Mouse (Mus musculus) lung, embryonic 14.5 days (tissue): ENCODE data around the gene Dab2ip. TPM values are rescaled to one million over a fixed set of nuclear protein-coding genes. Genes with fewer than 3 reads are reported as not detected.

Experiments used
- ATAC-seq: fragments of 200-750 bp; cut with Nextera tagmentation; 2 replicates; pipeline ENCODE4 v1.8.0; 2017; ENCODE audit warnings: mild to moderate bottlenecking, moderate TSS enrichment, moderate library complexity; ENCODE audit not compliant: insufficient read depth
- DNase-seq: peaks from one replicate; pipeline ENCODE4 v3.0.0-alpha.2; 2015
- H3K27ac ChIP-seq: fragments of 300-500 bp; sonication (generic); 2 replicates; pipeline ENCODE4 v1.5.1; 2014; ENCODE audit warnings: low read depth, mild to moderate bottlenecking, moderate library complexity
- H3K27me3 ChIP-seq: fragments of 300-500 bp; sonication (generic); 2 replicates; pipeline ENCODE4 v1.6.1; 2014; ENCODE audit warnings: low read length, control low read depth; ENCODE audit not compliant: insufficient read depth
- H3K36me3 ChIP-seq: fragments of 300-500 bp; sonication (generic); 2 replicates; pipeline ENCODE4 v1.6.1; 2014; ENCODE audit warnings: control low read depth; ENCODE audit not compliant: insufficient read depth
- H3K4me1 ChIP-seq: fragments of 300-500 bp; sonication (generic); 2 replicates; pipeline ENCODE4 v1.6.1; 2014; ENCODE audit warnings: antibody characterized with exemption, control low read depth; ENCODE audit not compliant: insufficient read depth
- H3K4me2 ChIP-seq: fragments of 300-500 bp; sonication (generic); 2 replicates; pipeline ENCODE4 v1.6.1; 2014; ENCODE audit warnings: mild to moderate bottlenecking
- H3K4me3 ChIP-seq: fragments of 300-500 bp; sonication (generic); 2 replicates; pipeline ENCODE4 v1.5.1; 2014; ENCODE audit warnings: low read depth, low read length
- H3K9ac ChIP-seq: fragments of 300-500 bp; sonication (generic); 2 replicates; pipeline ENCODE4 v1.6.1; 2014
- H3K9me3 ChIP-seq: fragments of 300-500 bp; sonication (generic); 2 replicates; pipeline ENCODE4 v1.6.1; 2016; ENCODE audit warnings: low read depth, low read length, control low read depth
- CTCF ChIP-seq: IDR thresholded peaks from 2 replicates; pipeline ENCODE4 v1.5.1; 2016; ENCODE audit warnings: antibody characterized with exemption, low read depth
- WGBS: fragments of 180-500 bp; shearing (Covaris S2); extraction: QIAGEN DNeasy Blood & Tissue Kit; methylation state at CpG from one replicate; pipeline ENCODE4 v1.1.7; 2014; 5-methylcytosine and 5-hydroxymethylcytosine counted together
- polyA plus RNA-seq: library from polyadenylated mRNA; unstranded; fragments of >200 nt; fragmentation: Nextera tagmentation; extraction: Ambion mirVana; gene quantifications from 2 replicates; pipeline ENCODE4 v1.2.1, GENCODE M21; 2014

Gene Dab2ip
- polyA plus RNA-seq, 1 experiment from 2014 or later, result 61.4 TPM

DNA sequence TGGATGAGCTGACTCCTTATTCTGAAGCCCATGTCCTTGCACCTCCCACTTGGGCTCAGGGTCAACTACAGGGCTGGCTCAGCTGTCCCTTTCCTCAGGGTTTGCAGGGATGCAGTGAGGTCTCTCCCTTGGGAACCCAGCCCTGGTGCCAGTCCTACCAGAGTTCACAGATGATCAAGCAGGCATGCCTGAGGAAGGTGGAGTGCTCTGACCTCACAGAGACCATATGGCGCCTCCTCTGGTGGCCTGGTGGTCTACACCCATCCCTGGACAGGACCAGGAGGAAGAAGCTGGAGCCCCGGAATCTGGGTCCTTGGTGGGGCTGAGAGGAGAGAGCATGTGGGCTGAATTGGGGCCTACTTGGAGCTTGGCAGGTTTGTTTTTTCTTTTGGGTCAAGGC lies 57.9 kb downstream of the Dab2ip start:
- 55% methylated on average over 2 of the region's 2 CpGs for WGBS
- H3K4me1 ChIP-seq, result peaks cover 25% of the 10 kb centered on the region
- H3K27me3 ChIP-seq, result no peaks in the 10 kb centered on the region
- H3K4me2 ChIP-seq, result no peak overlapping the region
- H3K36me3 ChIP-seq, result no peaks in the 10 kb centered on the region
- ATAC-seq (no peak), DNase-seq (no peak)
- no peak overlapping the region for H3K4me3 ChIP-seq
- no peaks in the 10 kb centered on the region for H3K9me3 ChIP-seq
- H3K27ac ChIP-seq, result no peak overlapping the region
- no peak overlapping the region for H3K9ac ChIP-seq
- no peak for TF ChIP-seq CTCF

DNA sequence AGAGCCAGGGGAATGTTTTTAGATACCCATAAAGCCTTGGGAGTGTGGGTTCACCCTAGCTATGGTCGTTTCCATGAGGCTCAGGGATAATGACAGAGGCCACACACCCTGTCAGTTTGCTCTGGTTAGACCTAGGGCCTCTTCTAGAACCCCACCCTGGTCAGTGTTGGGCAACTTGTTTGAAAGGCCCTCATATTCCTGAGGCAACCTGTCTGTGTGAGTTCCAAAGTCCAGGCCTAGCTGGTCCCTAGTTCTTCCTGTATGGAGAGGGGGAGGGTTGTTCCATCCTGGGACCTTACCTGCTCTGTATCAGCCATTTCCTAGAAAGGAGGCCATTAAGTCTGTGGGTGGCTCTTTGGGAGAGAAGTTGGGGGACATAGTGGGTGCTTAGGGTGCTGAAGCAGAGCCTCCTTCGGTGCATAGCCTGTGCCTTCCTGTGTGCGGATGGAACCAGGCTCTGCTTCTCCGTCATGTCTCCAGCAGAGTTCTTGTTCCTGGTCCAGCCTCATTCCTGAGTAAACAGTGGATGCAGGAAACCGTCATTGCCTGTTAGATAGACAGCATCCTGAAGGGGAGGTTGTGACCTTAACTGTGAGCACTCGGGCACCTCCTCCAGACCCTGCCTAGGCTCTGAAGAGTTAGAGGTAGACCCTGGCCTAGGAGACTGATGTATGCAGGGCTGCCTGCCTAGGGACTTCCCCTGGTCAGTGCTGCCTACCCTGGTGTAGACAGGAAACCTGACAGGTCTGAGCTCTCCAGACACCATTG lies 59.0 kb downstream of the Dab2ip start:
- H3K9me3 ChIP-seq, result no peaks in the 10 kb centered on the region
- H3K4me1 ChIP-seq, result peaks cover 31% of the 10 kb centered on the region
- H3K4me2 ChIP-seq, result no peak overlapping the region
- no peak for DNase-seq
- H3K27ac ChIP-seq, result peak overlapping the region; percentile 36; the same call in 1 of the 2 replicates
- no peak for TF ChIP-seq CTCF
- no peaks in the 10 kb centered on the region for H3K27me3 ChIP-seq
- H3K4me3 ChIP-seq, result no peak overlapping the region
- no peak for ATAC-seq
- no peak overlapping the region for H3K9ac ChIP-seq
- no peaks in the 10 kb centered on the region for H3K36me3 ChIP-seq
- WGBS, result 58% methylated on average over 6 of the region's 6 CpGs

DNA sequence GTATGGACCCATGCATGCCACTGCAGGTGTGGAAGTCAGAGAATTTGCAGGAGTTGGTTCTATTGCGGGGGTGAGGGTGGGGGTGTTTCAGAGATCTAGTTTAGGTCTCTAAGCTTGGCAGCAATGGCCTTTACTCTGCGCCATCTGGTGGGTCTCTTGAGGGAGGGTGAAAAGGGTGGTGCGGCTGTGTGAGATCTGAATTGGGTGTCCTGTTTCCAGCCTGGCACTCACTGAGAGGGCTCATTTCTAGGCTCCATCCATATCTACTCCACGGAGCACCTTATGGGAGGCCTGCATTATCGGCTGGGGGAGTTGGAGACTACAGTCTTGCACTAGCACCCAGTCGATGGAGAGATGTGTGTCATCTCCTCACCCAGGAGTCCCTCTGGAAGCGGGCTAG lies 60.9 kb downstream of the Dab2ip start:
- H3K9ac ChIP-seq, result 0 out of 2 replicates have a peak overlapping the region, but pooled peaks have one; percentile 28
- 0 out of 2 replicates have a peak, but pooled peaks have one; percentile 6 for TF ChIP-seq CTCF
- no peak for DNase-seq
- no peaks in the 10 kb centered on the region for H3K27me3 ChIP-seq
- H3K4me1 ChIP-seq, result peaks cover 34% of the 10 kb centered on the region
- ATAC-seq, result no peak
- 63% methylated on average over 7 of the region's 7 CpGs for WGBS
- H3K9me3 ChIP-seq, result no peaks in the 10 kb centered on the region
- no peak overlapping the region for H3K4me3 ChIP-seq
- no peak overlapping the region for H3K4me2 ChIP-seq
- H3K36me3 ChIP-seq, result no peaks in the 10 kb centered on the region
- H3K27ac ChIP-seq, result peak overlapping the region; percentile 80; the same call in 1 of the 2 replicates

- Histone ChIP-seq H3K27me3 (no peaks in the 10 kb centered on the region), H3K36me3 (0 out of 2 replicates have a peak, but pooled peaks cover 1% of the 10 kb centered on the region), H3K4me2 (peak overlapping the region; percentile 59; the same call in 1 of the 2 replicates), H3K9me3 (no peaks in the 10 kb centered on the region), H3K4me1 (peaks cover 39% of the 10 kb centered on the region), H3K4me3 (no peak overlapping the region), H3K27ac (peak overlapping the region; percentile 80), H3K9ac (peak overlapping the region; percentile 32)
- peak; percentile 70 for DNase-seq
- no peak for TF ChIP-seq CTCF
- no peak for ATAC-seq
- WGBS, result 22% methylated on average over 2 of the region's 2 CpGs
These were observed 61.5 kb downstream of the Dab2ip start for GRCm38 (mm10) chr2:35619532-35619931.

DNA sequence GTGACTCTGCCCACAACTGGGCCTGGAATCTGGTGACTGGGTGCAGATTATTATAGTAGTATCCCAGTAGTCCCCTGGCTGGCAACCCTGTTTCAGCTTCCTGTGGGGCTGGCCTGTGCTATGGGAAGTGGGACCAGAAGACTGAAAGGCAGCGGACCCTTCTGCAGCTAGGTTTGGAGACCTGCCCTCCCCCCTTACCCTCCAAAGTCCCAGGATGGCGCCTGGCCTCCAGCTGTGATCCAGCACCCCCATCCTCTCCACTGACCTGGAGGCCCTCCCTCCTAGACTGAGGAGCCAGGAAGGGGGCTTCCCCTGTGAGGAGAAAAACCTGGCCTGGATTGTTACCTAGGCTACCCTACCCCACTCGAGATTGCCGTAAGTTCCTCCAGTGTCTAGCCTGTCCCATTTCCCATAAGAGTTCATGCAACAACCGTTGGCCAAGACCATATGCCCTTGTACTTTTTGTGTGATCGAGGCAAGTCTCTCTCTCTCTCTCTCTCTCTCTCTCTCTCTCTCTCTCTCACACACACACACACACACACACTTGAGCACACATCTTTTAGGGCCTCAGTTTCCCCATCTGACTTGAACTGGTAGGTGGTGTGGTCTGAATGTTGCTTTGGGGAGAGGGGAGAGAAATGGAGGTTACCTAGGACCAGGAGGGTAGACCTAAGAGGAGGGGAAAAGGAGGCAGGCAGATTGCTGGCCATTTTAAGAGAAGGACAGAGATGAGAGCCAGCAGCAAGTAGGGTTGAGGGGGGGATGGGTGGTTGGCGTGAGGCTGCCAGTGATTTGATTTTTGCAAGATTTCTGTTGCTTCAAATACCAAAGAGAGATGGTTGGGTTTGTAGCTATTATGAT lies 62.5 kb downstream of the Dab2ip start:
- H3K9me3 ChIP-seq, result no peaks in the 10 kb centered on the region
- H3K36me3 ChIP-seq, result peaks cover 12% of the 10 kb centered on the region; the same call in 1 of the 2 replicates
- peak overlapping the region; percentile 59 for H3K4me2 ChIP-seq
- DNase-seq (peak; percentile 83), ATAC-seq (peak; percentile 69)
- H3K4me1 ChIP-seq, result peaks cover 44% of the 10 kb centered on the region
- peak overlapping the region; percentile 80 for H3K27ac ChIP-seq
- WGBS, result 16% methylated on average over 7 of the region's 7 CpGs
- no peaks in the 10 kb centered on the region for H3K27me3 ChIP-seq
- TF ChIP-seq CTCF, result no peak
- peak overlapping the region; percentile 32 for H3K9ac ChIP-seq
- peak overlapping the region; percentile 26 for H3K4me3 ChIP-seq

- DNase-seq (no peak), ATAC-seq (no peak)
- H3K9ac ChIP-seq, result no peak overlapping the region
- 66% methylated on average over 2 of the region's 2 CpGs for WGBS
- H3K36me3 ChIP-seq, result peaks cover 18% of the 10 kb centered on the region; the same call in 1 of the 2 replicates
- no peak overlapping the region for H3K27ac ChIP-seq
- H3K4me2 ChIP-seq, result no peak overlapping the region
- H3K4me1 ChIP-seq, result peaks cover 50% of the 10 kb centered on the region
- no peak for TF ChIP-seq CTCF
- H3K27me3 ChIP-seq, result no peaks in the 10 kb centered on the region
- H3K4me3 ChIP-seq, result no peak overlapping the region
- no peaks in the 10 kb centered on the region for H3K9me3 ChIP-seq
These were observed 63.1 kb downstream of the Dab2ip start for GRCm38 (mm10) chr2:35621225-35621519.

DNA sequence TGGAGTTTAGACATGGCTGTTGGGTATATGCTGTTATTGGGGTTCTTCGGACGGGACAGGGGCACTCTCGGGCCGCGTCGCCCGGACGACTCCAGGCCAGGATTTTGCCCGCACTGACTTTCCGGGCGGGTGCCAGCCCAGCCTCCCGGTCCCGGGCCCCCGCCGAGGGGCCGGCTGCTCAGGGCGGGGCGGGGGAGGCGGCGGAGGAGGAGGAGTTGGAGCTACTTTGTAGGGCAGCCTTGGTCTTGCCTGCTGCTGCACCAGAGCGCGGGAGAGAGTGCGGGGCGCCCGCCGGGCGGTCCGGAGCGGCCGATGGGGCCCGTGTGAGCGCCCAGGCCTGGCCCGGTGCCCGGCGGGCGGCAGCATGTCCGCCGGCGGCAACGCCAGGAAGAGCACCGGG lies 63.7 kb downstream of the Dab2ip start:
- Histone ChIP-seq H3K9me3 (no peaks in the 10 kb centered on the region), H3K27me3 (no peaks in the 10 kb centered on the region), H3K4me3 (peak overlapping the region; percentile 76), H3K9ac (peak overlapping the region; percentile 81), H3K4me1 (peaks cover 55% of the 10 kb centered on the region), H3K4me2 (peak overlapping the region; percentile 79), H3K27ac (peak overlapping the region; percentile 79), H3K36me3 (peaks cover 20% of the 10 kb centered on the region; the same call in 1 of the 2 replicates)
- TF ChIP-seq CTCF, result no peak
- DNase-seq, result peak; percentile 90
- peak; percentile 81 for ATAC-seq
- WGBS, result 1% methylated on average over 35 of the region's 41 CpGs
